Mouse (Mus musculus) lung, embryonic 14.5 days (tissue): ENCODE measurements around the gene Cyp1a1. TPM values are rescaled to one million over a fixed set of nuclear protein-coding genes. Genes with fewer than 3 reads are reported as not detected.
"Not testable (repeated sequence)": the region's sequence is repeated elsewhere in the genome, so short reads cannot be mapped to it uniquely, and the experiment has no call there.

Experiments used
- ATAC-seq: fragments of 200-750 bp; cut with Nextera tagmentation; 2 replicates; pipeline ENCODE4 v1.8.0; 2017; ENCODE audit warnings: mild to moderate bottlenecking, moderate TSS enrichment, moderate library complexity; ENCODE audit not compliant: insufficient read depth
- DNase-seq: peaks from one replicate; pipeline ENCODE4 v3.0.0-alpha.2; 2015
- H3K27ac ChIP-seq: fragments of 300-500 bp; sonication (generic); 2 replicates; pipeline ENCODE4 v1.5.1; 2014; ENCODE audit warnings: low read depth, mild to moderate bottlenecking, moderate library complexity
- H3K27me3 ChIP-seq: fragments of 300-500 bp; sonication (generic); 2 replicates; pipeline ENCODE4 v1.6.1; 2014; ENCODE audit warnings: low read length, control low read depth; ENCODE audit not compliant: insufficient read depth
- H3K36me3 ChIP-seq: fragments of 300-500 bp; sonication (generic); 2 replicates; pipeline ENCODE4 v1.6.1; 2014; ENCODE audit warnings: control low read depth; ENCODE audit not compliant: insufficient read depth
- H3K4me1 ChIP-seq: fragments of 300-500 bp; sonication (generic); 2 replicates; pipeline ENCODE4 v1.6.1; 2014; ENCODE audit warnings: antibody characterized with exemption, control low read depth; ENCODE audit not compliant: insufficient read depth
- H3K4me2 ChIP-seq: fragments of 300-500 bp; sonication (generic); 2 replicates; pipeline ENCODE4 v1.6.1; 2014; ENCODE audit warnings: mild to moderate bottlenecking
- H3K4me3 ChIP-seq: fragments of 300-500 bp; sonication (generic); 2 replicates; pipeline ENCODE4 v1.5.1; 2014; ENCODE audit warnings: low read depth, low read length
- H3K9ac ChIP-seq: fragments of 300-500 bp; sonication (generic); 2 replicates; pipeline ENCODE4 v1.6.1; 2014
- H3K9me3 ChIP-seq: fragments of 300-500 bp; sonication (generic); 2 replicates; pipeline ENCODE4 v1.6.1; 2016; ENCODE audit warnings: low read depth, low read length, control low read depth
- CTCF ChIP-seq: IDR thresholded peaks from 2 replicates; pipeline ENCODE4 v1.5.1; 2016; ENCODE audit warnings: antibody characterized with exemption, low read depth
- WGBS: fragments of 180-500 bp; shearing (Covaris S2); extraction: QIAGEN DNeasy Blood & Tissue Kit; methylation state at CpG from one replicate; pipeline ENCODE4 v1.1.7; 2014; 5-methylcytosine and 5-hydroxymethylcytosine counted together
- polyA plus RNA-seq: library from polyadenylated mRNA; unstranded; fragments of >200 nt; fragmentation: Nextera tagmentation; extraction: Ambion mirVana; gene quantifications from 2 replicates; pipeline ENCODE4 v1.2.1, GENCODE M21; 2014

Cyp1a1 gene
- polyA plus RNA-seq, 1 experiment from 2014 or later = not detected

GRCm38 (mm10) chr9:57698466-57699150 lies 10.9 kb downstream of the Cyp1a1 start:
- Histone ChIP-seq H3K9ac (no peak overlapping the region), H3K9me3 (no peaks in the 10 kb centered on the region), H3K27me3 (peaks cover 30% of the 10 kb centered on the region), H3K4me1 (peaks cover 9% of the 10 kb centered on the region; the same call in 1 of the 2 replicates), H3K4me3 (no peak overlapping the region), H3K27ac (no peak overlapping the region), H3K36me3 (no peaks in the 10 kb centered on the region), H3K4me2 (no peak overlapping the region)
- 68% methylated on average over 1 of the region's 1 CpGs for WGBS
- no peak for TF ChIP-seq CTCF
- no peak for ATAC-seq
- peak; percentile 42 for DNase-seq

- no peaks in the 10 kb centered on the region for H3K36me3 ChIP-seq
- DNase-seq = no peak
- no peaks in the 10 kb centered on the region for H3K9me3 ChIP-seq
- H3K4me1 ChIP-seq = peaks cover 3% of the 10 kb centered on the region; the same call in 1 of the 2 replicates
- no peak overlapping the region for H3K4me3 ChIP-seq
- 88% methylated on average over 3 of the region's 3 CpGs for whole genome bisulfite sequencing
- no peaks in the 10 kb centered on the region for H3K27me3 ChIP-seq
- no peak for TF ChIP-seq CTCF
- H3K27ac ChIP-seq = no peak overlapping the region
- H3K9ac ChIP-seq = no peak overlapping the region
- no peak for ATAC-seq
- no peak overlapping the region for H3K4me2 ChIP-seq
Measured at GRCm38 (mm10) chr9:57706496-57706895, 18.8 kb downstream of the Cyp1a1 start.

- H3K4me2 ChIP-seq = peak within 1 kb of the TSS; percentile 74
- H3K27me3 ChIP-seq = no peaks in the 10 kb centered on the region
- peaks cover 3% of the 10 kb centered on the region; the same call in 1 of the 2 replicates for H3K4me1 ChIP-seq
- peak within 1 kb of the TSS; percentile 89 for H3K9ac ChIP-seq
- H3K4me3 ChIP-seq = peak within 1 kb of the TSS; percentile 85
- under 1% methylated on average over 23 of the region's 23 CpGs for WGBS
- DNase-seq (peak; percentile 98), ATAC-seq (peak; percentile 98)
- peaks cover 12% of the 10 kb centered on the region for H3K36me3 ChIP-seq
- no peak for TF ChIP-seq CTCF
- peak within 1 kb of the TSS; percentile 87 for H3K27ac ChIP-seq
- no peaks in the 10 kb centered on the region for H3K9me3 ChIP-seq
Measured at GRCm38 (mm10) chr9:57708068-57708719, 20.5 kb downstream of the Cyp1a1 start, which contains the start of gene Edc3. Gene Edc3, plus strand, starts transcription at chr9:57708540.

GRCm38 (mm10) chr9:57708720-57709274 lies 21.1 kb downstream of the Cyp1a1 start:
- WGBS = 2% methylated on average over 38 of the region's 39 CpGs
- peak; percentile 71 for DNase-seq

GRCm38 (mm10) chr9:57710214-57710613 lies 22.5 kb downstream of the Cyp1a1 start:
- not testable (repeated sequence) for H3K27ac ChIP-seq, DNase-seq, H3K27me3 ChIP-seq, H3K4me2 ChIP-seq, H3K4me1 ChIP-seq, H3K9ac ChIP-seq, H3K9me3 ChIP-seq, H3K4me3 ChIP-seq, ATAC-seq
- 92% methylated on average over 5 of the region's 5 CpGs for WGBS
- H3K36me3 ChIP-seq = peaks cover 30% of the 10 kb centered on the region

More at GRCm38 (mm10) chr9:57708720-57709274, 21.1 kb downstream of the Cyp1a1 start:
- peak overlapping the region; percentile 85 for H3K4me3 ChIP-seq
- H3K9ac ChIP-seq = peak overlapping the region; percentile 89
- H3K4me1 ChIP-seq = peaks cover 3% of the 10 kb centered on the region; the same call in 1 of the 2 replicates
- peaks cover 17% of the 10 kb centered on the region for H3K36me3 ChIP-seq
- H3K9me3 ChIP-seq = no peaks in the 10 kb centered on the region
- peak overlapping the region; percentile 74 for H3K4me2 ChIP-seq
- H3K27me3 ChIP-seq = no peaks in the 10 kb centered on the region
- H3K27ac ChIP-seq = peak overlapping the region; percentile 87
- no peak for TF ChIP-seq CTCF
- ATAC-seq = peak; percentile 75

GRCm38 (mm10) chr9:57712194-57712593 lies 24.5 kb downstream of the Cyp1a1 start:
- peak; percentile 38; the same call in 1 of the 2 replicates for TF ChIP-seq CTCF
- ATAC-seq (no peak), DNase-seq (no peak)
- Histone ChIP-seq H3K9me3 (no peaks in the 10 kb centered on the region), H3K27ac (no peak overlapping the region), H3K27me3 (no peaks in the 10 kb centered on the region), H3K36me3 (peaks cover 50% of the 10 kb centered on the region), H3K4me3 (no peak overlapping the region), H3K9ac (no peak overlapping the region), H3K4me1 (peaks cover 3% of the 10 kb centered on the region; the same call in 1 of the 2 replicates), H3K4me2 (no peak overlapping the region)
- WGBS = 62% methylated on average over 2 of the region's 2 CpGs

GRCm38 (mm10) chr9:57718408-57718807 lies 30.7 kb downstream of the Cyp1a1 start:
- H3K27ac ChIP-seq = no peak overlapping the region
- no peak overlapping the region for H3K4me2 ChIP-seq
- no peak overlapping the region for H3K9ac ChIP-seq
- no peaks in the 10 kb centered on the region for H3K9me3 ChIP-seq
- TF ChIP-seq CTCF = no peak
- no peaks in the 10 kb centered on the region for H3K27me3 ChIP-seq
- H3K4me3 ChIP-seq = no peak overlapping the region
- H3K36me3 ChIP-seq = peaks cover 58% of the 10 kb centered on the region
- ATAC-seq (no peak), DNase-seq (no peak)
- 89% methylated on average over 7 of the region's 7 CpGs for WGBS
- no peaks in the 10 kb centered on the region for H3K4me1 ChIP-seq
